In the genomic region with DNA sequence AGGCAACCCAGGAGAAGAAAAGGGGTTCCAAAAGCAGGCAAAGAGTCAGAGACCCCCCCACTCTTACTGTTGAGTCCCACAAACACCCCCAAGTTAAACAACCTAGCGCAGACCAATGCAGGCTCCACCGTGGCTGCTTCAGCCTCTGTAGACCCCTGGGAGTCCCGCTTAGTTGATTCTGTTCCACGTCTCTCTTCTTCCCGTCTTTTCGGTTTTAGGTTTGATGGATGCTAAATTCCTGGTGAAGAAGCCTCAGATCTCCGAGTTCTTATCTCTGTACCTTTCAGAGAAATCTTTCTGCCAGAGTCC, we compare ENCODE assay signal across 8 mouse cellular contexts. TPM values are rescaled to one million over a fixed set of nuclear protein-coding genes. Genes with fewer than 3 reads are reported as not detected.
DNase-seq lines count a peak whose midpoint lies in the region; ATAC-seq lines count a peak whose summit lies in the region.
"Had no signal": no experiment of that assay in that cellular context is flagged by ENCODE, and none has a peak within 500 bp of the region (broad histone marks: within the 10 kb centered on the region; RNA-seq: fewer than 3 reads in every experiment).

No protein-coding gene starts in this region.

- 0% methylated on average over 7 of the region's 7 CpGs for WGBS in lung, embryonic 15.5 days
- WGBS in forebrain, embryonic 10.5 days, result 6% methylated on average over 7 of the region's 7 CpGs
- 4% methylated on average over 7 of the region's 7 CpGs for WGBS in limb, embryonic 13.5 days
- 5% methylated on average over 7 of the region's 7 CpGs for WGBS in stomach, embryonic 14.5 days

- H3K4me3 ChIP-seq in lung, embryonic 15.5 days, result peak overlapping the region; percentile 38
- H3K4me3 ChIP-seq in forebrain, embryonic 10.5 days, result peak overlapping the region; percentile 46
- H3K4me3 ChIP-seq in limb, embryonic 13.5 days, result peak overlapping the region; percentile 41
- peak overlapping the region; percentile 29 for H3K4me3 ChIP-seq in stomach, embryonic 14.5 days (ENCODE audit: low read depth, low read length)
- H3K4me3 ChIP-seq: myocyte had no signal

- H3K27ac ChIP-seq in lung, embryonic 15.5 days, result 0 out of 2 replicates have a peak overlapping the region, but pooled peaks have one; percentile 33
- H3K27ac ChIP-seq in forebrain, embryonic 10.5 days, result peak overlapping the region; percentile 67
- H3K27ac ChIP-seq in limb, embryonic 13.5 days, result no peak overlapping the region
- H3K27ac ChIP-seq in stomach, embryonic 14.5 days (ENCODE audit: low read length), result no peak overlapping the region

- H3K9ac ChIP-seq in lung, embryonic 15.5 days, result 0 out of 2 replicates have a peak overlapping the region, but pooled peaks have one; percentile 18
- H3K9ac ChIP-seq in limb, embryonic 13.5 days, result peak overlapping the region; percentile 45; the same call in 1 of the 2 replicates
- no peak overlapping the region; the same call in 1 of the 2 replicates for H3K9ac ChIP-seq in stomach, embryonic 14.5 days (replicated peaks; ENCODE audit: low read depth, low read length)

- H3K9me3 ChIP-seq in lung, embryonic 15.5 days, result no peaks in the 10 kb centered on the region
- H3K9me3 ChIP-seq in forebrain, embryonic 10.5 days, result no peaks in the 10 kb centered on the region
- H3K9me3 ChIP-seq in limb, embryonic 13.5 days, result no peaks in the 10 kb centered on the region
- no peaks in the 10 kb centered on the region for H3K9me3 ChIP-seq in stomach, embryonic 14.5 days (ENCODE audit: control insufficient read depth, low read depth, low read length)

- no peaks in the 10 kb centered on the region for H3K36me3 ChIP-seq in lung, embryonic 15.5 days
- no peaks in the 10 kb centered on the region for H3K36me3 ChIP-seq in forebrain, embryonic 10.5 days (replicated peaks)
- no peaks in the 10 kb centered on the region for H3K36me3 ChIP-seq in limb, embryonic 13.5 days
- H3K36me3 ChIP-seq in stomach, embryonic 14.5 days (ENCODE audit: control insufficient read depth, insufficient read depth, low read length), result no peaks in the 10 kb centered on the region

- H3K27me3 ChIP-seq in lung, embryonic 15.5 days, result no peaks in the 10 kb centered on the region
- peaks cover 31% of the 10 kb centered on the region for H3K27me3 ChIP-seq in forebrain, embryonic 10.5 days (ENCODE audit: poor library complexity, severe bottlenecking)
- no peaks in the 10 kb centered on the region for H3K27me3 ChIP-seq in limb, embryonic 13.5 days
- no peaks in the 10 kb centered on the region for H3K27me3 ChIP-seq in stomach, embryonic 14.5 days (ENCODE audit: control insufficient read depth, insufficient read depth, low read length)

- peaks cover 14% of the 10 kb centered on the region for H3K4me1 ChIP-seq in lung, embryonic 15.5 days
- H3K4me1 ChIP-seq in forebrain, embryonic 10.5 days, result peaks cover 32% of the 10 kb centered on the region
- peaks cover 6% of the 10 kb centered on the region; the same call in 1 of the 2 replicates for H3K4me1 ChIP-seq in limb, embryonic 13.5 days
- H3K4me1 ChIP-seq in stomach, embryonic 14.5 days (ENCODE audit: control insufficient read depth, insufficient read depth, low read length), result peaks cover 3% of the 10 kb centered on the region; the same call in 1 of the 2 replicates

- peak overlapping the region; percentile 78 for H3K4me2 ChIP-seq in lung, embryonic 15.5 days
- H3K4me2 ChIP-seq in limb, embryonic 13.5 days (replicated peaks), result peak overlapping the region; percentile 70
- H3K4me2 ChIP-seq in stomach, embryonic 14.5 days (replicated peaks; ENCODE audit: low read depth, low read length), result peak overlapping the region; percentile 64

- ATAC-seq in lung, embryonic 15.5 days (ENCODE audit: borderline replicate concordance, extremely low read depth, low FRiP score, low TSS enrichment), result peak; percentile 4; the same call in 1 of the 2 replicates
- ATAC-seq in limb, embryonic 13.5 days (ENCODE audit: low FRiP score, low read depth), result no peak
- ATAC-seq in stomach, embryonic 14.5 days (ENCODE audit: insufficient number of reproducible peaks, insufficient read depth, low FRiP score, low read depth), result no peak

- DNase-seq in lung, postnatal 10 days, result no peak
- no peak for DNase-seq in forebrain, embryonic 10.5 days (ENCODE audit: extremely low spot score, low spot score)
- no peak for DNase-seq in adrenal gland, postnatal 4 days (ENCODE audit: low spot score in 2 of 2)
- DNase-seq in spleen, postnatal 36 days (ENCODE audit: low spot score in 2 of 2), result no peak

RNA-seq across cellular contexts. Expression of a gene that starts 26.5 kb away (rescaled TPM):
- 2.9 TPM in 2 replicates for polyA plus RNA-seq in lung, embryonic 15.5 days (2015; fragmentation: Nextera tagmentation; extraction: Ambion mirVana)
- polyA plus RNA-seq in forebrain, embryonic 10.5 days (2016; fragmentation: Nextera tagmentation; extraction: Ambion mirVana), result 1.3 and 1.6 TPM in 2 replicates
- 0.52 and 0.56 TPM in 2 replicates for polyA plus RNA-seq in limb, embryonic 13.5 days (2015; fragmentation: Nextera tagmentation; extraction: Ambion mirVana)
- polyA plus RNA-seq in stomach, embryonic 14.5 days (2014; fragmentation: Nextera tagmentation; extraction: Ambion mirVana), result 2.5 and 3.0 TPM in 2 replicates
- 1 to 10 TPM; 3.6 to 5.2 TPM for total RNA-seq in adrenal gland, postnatal 4 days (2021)

RNA-seq across cellular contexts. Expression of a gene that starts 52.3 kb away (rescaled TPM):
- polyA plus RNA-seq in lung, embryonic 15.5 days (2015; fragmentation: Nextera tagmentation; extraction: Ambion mirVana), result 11.8 and 12.0 TPM in 2 replicates
- polyA plus RNA-seq in forebrain, embryonic 10.5 days (2016; fragmentation: Nextera tagmentation; extraction: Ambion mirVana), result 7.6 and 7.7 TPM in 2 replicates
- polyA plus RNA-seq in limb, embryonic 13.5 days (2015; fragmentation: Nextera tagmentation; extraction: Ambion mirVana), result 12.5 and 13.5 TPM in 2 replicates
- 17.4 and 22.6 TPM in 2 replicates for polyA plus RNA-seq in stomach, embryonic 14.5 days (2014; fragmentation: Nextera tagmentation; extraction: Ambion mirVana)
- total RNA-seq in adrenal gland, postnatal 4 days (2021), result 10 to 100 TPM; 64.8 to 68.2 TPM

Comparison
In these comparisons a context has a peak if more than half of its experiments do, and no peak if none do; other contexts are left out.
1. H3K27ac ChIP-seq: peak in lung, embryonic 15.5 days (single experiment) and forebrain, embryonic 10.5 days (single experiment); none in limb, embryonic 13.5 days (single experiment) and stomach, embryonic 14.5 days (single experiment).
2. Peak in every context shown above with its lines, with median percentiles within 50 percentile points of each other: H3K4me2 ChIP-seq and H3K4me3 ChIP-seq.